Mouse (Mus musculus) stomach, embryonic 14.5 days (tissue): ENCODE data around the gene Slc25a36. TPM values are rescaled to one million over a fixed set of nuclear protein-coding genes. Genes with fewer than 3 reads are reported as not detected.

Source experiments
- ATAC-seq: fragments of 200-750 bp; cut with Nextera tagmentation; 2 replicates; pipeline ENCODE4 v1.8.0; 2017; ENCODE audit warnings: low read depth, moderate TSS enrichment; ENCODE audit not compliant: insufficient number of reproducible peaks, insufficient read depth, low FRiP score
- H3K27ac ChIP-seq: fragments of 300-500 bp; sonication (generic); 2 replicates; pipeline ENCODE4 v1.5.1; 2014; ENCODE audit warnings: mild to moderate bottlenecking, low read length, moderate library complexity, mixed read lengths
- H3K27me3 ChIP-seq: fragments of 300-500 bp; sonication (generic); 2 replicates; pipeline ENCODE4 v1.6.1; 2014; ENCODE audit warnings: low read length, control low read depth, mixed read lengths; ENCODE audit not compliant: control insufficient read depth, insufficient read depth
- H3K36me3 ChIP-seq: fragments of 300-500 bp; sonication (generic); 2 replicates; pipeline ENCODE4 v1.6.1; 2014; ENCODE audit warnings: mild to moderate bottlenecking, control low read depth, low read length, moderate library complexity, mixed read lengths; ENCODE audit not compliant: control insufficient read depth, insufficient read depth
- H3K4me1 ChIP-seq: fragments of 300-500 bp; sonication (generic); 2 replicates; pipeline ENCODE4 v1.6.1; 2014; ENCODE audit warnings: low read length, control low read depth, mixed read lengths; ENCODE audit not compliant: control insufficient read depth, insufficient read depth
- H3K4me2 ChIP-seq: fragments of 300-500 bp; sonication (generic); replicated peaks from 2 replicates; pipeline ENCODE4 v1.6.1; 2014; ENCODE audit warnings: low read depth, low read length, control low read depth
- H3K4me3 ChIP-seq: fragments of 300-500 bp; sonication (generic); 2 replicates; pipeline ENCODE4 v1.5.1; 2014; ENCODE audit warnings: low read depth, low read length, control low read depth
- H3K9ac ChIP-seq: fragments of 300-500 bp; sonication (generic); replicated peaks from 2 replicates; pipeline ENCODE4 v1.6.1; 2014; ENCODE audit warnings: low read depth, mild to moderate bottlenecking, control low read depth, low read length, moderate library complexity, mixed read lengths
- H3K9me3 ChIP-seq: fragments of 300-500 bp; sonication (generic); 2 replicates; pipeline ENCODE4 v1.6.1; 2016; ENCODE audit warnings: low read depth, low read length, control low read depth; ENCODE audit not compliant: control insufficient read depth
- WGBS: fragments of 180-500 bp; shearing (Covaris S2); extraction: QIAGEN DNeasy Blood & Tissue Kit; methylation state at CpG from one replicate; pipeline ENCODE4 v1.1.7; 2014; 5-methylcytosine and 5-hydroxymethylcytosine counted together
- polyA plus RNA-seq: library from polyadenylated mRNA; unstranded; fragments of >200 nt; fragmentation: Nextera tagmentation; extraction: Ambion mirVana; gene quantifications from 2 replicates; pipeline ENCODE4 v1.2.1, GENCODE M21; 2014

Gene Slc25a36
- polyA plus RNA-seq, 1 experiment from 2014 or later = 143 TPM

GRCm38 (mm10) chr9:97069466-97069865 is 41.5 kb downstream of the Slc25a36 start:
- no peak overlapping the region for H3K9ac ChIP-seq
- no peak for ATAC-seq
- no peaks in the 10 kb centered on the region for H3K27me3 ChIP-seq
- 88% methylated on average over 5 of the region's 5 CpGs for WGBS
- H3K36me3 ChIP-seq = peaks cover 5% of the 10 kb centered on the region; the same call in 1 of the 2 replicates
- H3K4me1 ChIP-seq = no peaks in the 10 kb centered on the region
- H3K4me3 ChIP-seq = no peak overlapping the region
- H3K4me2 ChIP-seq = no peak overlapping the region
- no peaks in the 10 kb centered on the region for H3K9me3 ChIP-seq
- H3K27ac ChIP-seq = no peak overlapping the region

DNA sequence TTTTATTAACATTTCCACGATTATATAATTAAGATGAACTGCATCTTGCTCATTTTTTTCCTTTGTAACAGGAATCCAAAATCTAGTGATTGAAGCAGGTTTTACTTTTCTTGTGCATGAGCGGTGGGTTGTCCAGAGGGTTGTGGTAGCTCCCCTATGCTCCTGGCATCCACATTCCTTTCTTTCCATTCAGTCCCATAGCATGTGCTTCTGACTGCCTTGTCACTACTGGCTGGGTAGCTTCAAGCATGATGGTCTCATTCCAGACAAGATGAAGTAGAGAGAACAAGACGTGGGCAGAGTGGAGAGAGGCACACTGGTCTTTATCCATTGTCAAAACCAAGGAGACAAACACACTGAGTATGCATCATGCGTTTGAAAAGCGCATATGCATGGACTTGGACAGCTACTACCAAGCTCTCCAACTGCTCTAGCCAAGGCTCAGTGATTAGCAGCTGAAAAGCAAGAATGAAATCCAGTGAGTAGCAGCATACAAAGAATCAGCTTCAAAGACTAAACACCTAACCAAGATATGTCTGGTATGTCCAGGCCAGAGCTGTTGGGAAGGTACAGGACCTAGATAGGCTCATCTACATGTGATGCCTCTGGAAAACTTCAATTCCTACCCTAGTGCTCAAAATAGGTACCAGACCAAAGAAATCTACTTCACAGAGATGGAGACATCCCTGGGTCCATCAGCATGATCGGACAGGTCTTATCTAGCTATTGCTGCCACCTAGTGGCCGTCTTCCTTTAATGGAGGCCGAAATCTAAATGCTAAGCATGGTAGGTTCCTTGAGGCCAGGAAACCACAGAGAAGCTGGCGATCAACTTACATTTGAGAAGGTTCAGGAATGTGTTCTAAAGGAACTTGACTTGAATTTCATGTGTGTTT is 42.5 kb downstream of the Slc25a36 start:
- peaks cover 3% of the 10 kb centered on the region; the same call in 1 of the 2 replicates for H3K36me3 ChIP-seq
- no peaks in the 10 kb centered on the region for H3K27me3 ChIP-seq
- H3K4me1 ChIP-seq = no peaks in the 10 kb centered on the region
- ATAC-seq = no peak
- no peak overlapping the region for H3K4me2 ChIP-seq
- no peak overlapping the region for H3K27ac ChIP-seq
- H3K4me3 ChIP-seq = no peak overlapping the region
- H3K9me3 ChIP-seq = no peaks in the 10 kb centered on the region
- H3K9ac ChIP-seq = no peak overlapping the region
- WGBS = 51% methylated on average over 9 of the region's 9 CpGs

GRCm38 (mm10) chr9:97067761-97068160 is 43.2 kb downstream of the Slc25a36 start:
- peaks cover 3% of the 10 kb centered on the region; the same call in 1 of the 2 replicates for H3K36me3 ChIP-seq
- 89% methylated on average over 6 of the region's 6 CpGs for WGBS
- no peak overlapping the region for H3K4me3 ChIP-seq
- H3K27me3 ChIP-seq = no peaks in the 10 kb centered on the region
- H3K9me3 ChIP-seq = no peaks in the 10 kb centered on the region
- no peak overlapping the region for H3K4me2 ChIP-seq
- no peak overlapping the region for H3K27ac ChIP-seq
- ATAC-seq = no peak
- H3K4me1 ChIP-seq = no peaks in the 10 kb centered on the region
- H3K9ac ChIP-seq = no peak overlapping the region

DNA sequence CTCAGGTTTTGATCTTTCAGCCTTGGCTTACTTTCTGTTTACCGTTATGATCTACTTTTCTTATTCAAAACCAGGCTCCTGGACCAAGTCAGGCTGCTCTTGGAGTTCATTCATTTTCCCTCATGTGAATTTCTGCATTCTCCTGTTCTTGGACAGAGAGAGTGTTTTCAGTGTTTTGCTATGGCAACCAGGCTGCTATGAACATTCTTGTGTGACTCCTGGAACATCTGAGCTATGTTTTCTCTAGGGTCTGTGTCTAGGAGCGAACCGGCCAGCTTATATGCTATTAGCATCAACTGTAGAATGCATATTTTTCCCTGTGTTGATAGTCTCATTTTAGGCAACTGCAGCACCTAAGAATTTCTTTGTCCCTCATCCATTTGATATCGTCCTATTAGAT is 45.1 kb downstream of the Slc25a36 start:
- no peak overlapping the region for H3K4me2 ChIP-seq
- ATAC-seq = no peak
- H3K9me3 ChIP-seq = no peaks in the 10 kb centered on the region
- no peak overlapping the region for H3K9ac ChIP-seq
- H3K27me3 ChIP-seq = no peaks in the 10 kb centered on the region
- H3K27ac ChIP-seq = no peak overlapping the region
- H3K36me3 ChIP-seq = peaks cover 3% of the 10 kb centered on the region; the same call in 1 of the 2 replicates
- H3K4me1 ChIP-seq = no peaks in the 10 kb centered on the region
- H3K4me3 ChIP-seq = no peak overlapping the region
- 50% methylated on average over 4 of the region's 4 CpGs for WGBS

GRCm38 (mm10) chr9:97065216-97065615 is 45.7 kb downstream of the Slc25a36 start:
- no peak overlapping the region for H3K9ac ChIP-seq
- peaks cover 3% of the 10 kb centered on the region; the same call in 1 of the 2 replicates for H3K36me3 ChIP-seq
- no peak overlapping the region for H3K27ac ChIP-seq
- no peaks in the 10 kb centered on the region for H3K27me3 ChIP-seq
- WGBS = 63% methylated on average over 5 of the region's 5 CpGs
- no peaks in the 10 kb centered on the region for H3K4me1 ChIP-seq
- ATAC-seq = no peak
- H3K9me3 ChIP-seq = no peaks in the 10 kb centered on the region
- H3K4me3 ChIP-seq = no peak overlapping the region
- no peak overlapping the region for H3K4me2 ChIP-seq

GRCm38 (mm10) chr9:97064161-97064560 is 46.8 kb downstream of the Slc25a36 start:
- no peaks in the 10 kb centered on the region for H3K27me3 ChIP-seq
- no peaks in the 10 kb centered on the region for H3K9me3 ChIP-seq
- H3K27ac ChIP-seq = no peak overlapping the region
- no peaks in the 10 kb centered on the region for H3K4me1 ChIP-seq
- H3K4me2 ChIP-seq = no peak overlapping the region
- H3K9ac ChIP-seq = no peak overlapping the region
- peaks cover 3% of the 10 kb centered on the region; the same call in 1 of the 2 replicates for H3K36me3 ChIP-seq
- no peak overlapping the region for H3K4me3 ChIP-seq
- 86% methylated on average over 1 of the region's 1 CpGs for WGBS
- no peak for ATAC-seq

GRCm38 (mm10) chr9:97061696-97062095 is 49.3 kb downstream of the Slc25a36 start:
- Histone ChIP-seq H3K4me3 (no peak overlapping the region), H3K9me3 (no peaks in the 10 kb centered on the region), H3K4me2 (no peak overlapping the region), H3K4me1 (peaks cover 4% of the 10 kb centered on the region; the same call in 1 of the 2 replicates), H3K27ac (no peak overlapping the region), H3K9ac (no peak overlapping the region), H3K36me3 (no peaks in the 10 kb centered on the region), H3K27me3 (no peaks in the 10 kb centered on the region)
- ATAC-seq = no peak
- whole genome bisulfite sequencing = 93% methylated on average over 9 of the region's 9 CpGs

DNA sequence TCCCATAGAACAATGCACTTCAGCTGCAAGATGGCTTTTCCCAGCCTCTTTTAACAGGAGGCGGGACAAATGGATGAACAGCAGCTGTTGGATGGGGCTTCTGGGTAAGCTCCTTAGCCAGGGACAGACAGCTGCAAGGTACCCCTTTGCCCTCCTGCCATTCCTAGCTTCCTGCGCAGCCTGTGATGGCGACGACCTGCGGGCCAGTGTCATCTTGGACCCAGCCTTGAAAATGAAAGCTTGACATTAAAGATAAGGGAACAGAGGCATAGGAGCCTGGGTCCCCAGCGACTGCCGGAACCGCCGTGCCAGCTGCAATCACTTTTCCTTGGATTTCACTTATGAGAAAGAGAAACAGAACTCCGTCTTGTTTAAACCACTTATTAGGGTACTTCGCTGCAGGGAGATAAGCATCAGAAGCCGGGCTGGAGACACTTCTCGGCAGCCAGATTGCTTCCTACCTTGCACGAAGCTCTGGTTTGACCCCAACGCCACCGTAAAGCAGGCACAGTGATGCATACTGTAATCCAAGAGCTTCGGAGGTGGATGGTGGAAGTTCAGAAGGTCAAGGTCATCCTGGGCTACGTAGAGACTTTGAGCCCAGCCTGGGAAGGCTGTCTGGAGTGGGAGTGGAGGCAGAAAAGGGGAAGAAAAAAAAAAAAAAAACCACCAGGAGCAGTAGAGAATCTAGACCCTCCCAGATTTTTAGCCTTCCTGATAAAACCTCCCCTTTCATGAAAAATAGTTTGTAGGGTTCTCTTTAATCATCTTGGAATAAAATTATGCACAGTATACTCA is 54.2 kb downstream of the Slc25a36 start:
- Histone ChIP-seq H3K27ac (no peak overlapping the region), H3K4me1 (peaks cover 11% of the 10 kb centered on the region; the same call in 1 of the 2 replicates), H3K9me3 (no peaks in the 10 kb centered on the region), H3K4me2 (peak overlapping the region; percentile 40), H3K9ac (no peak overlapping the region), H3K4me3 (peak overlapping the region; percentile 11; the same call in 1 of the 2 replicates), H3K36me3 (no peaks in the 10 kb centered on the region), H3K27me3 (no peaks in the 10 kb centered on the region)
- ATAC-seq = no peak
- WGBS = 29% methylated on average over 18 of the region's 18 CpGs
